In the genomic region with DNA sequence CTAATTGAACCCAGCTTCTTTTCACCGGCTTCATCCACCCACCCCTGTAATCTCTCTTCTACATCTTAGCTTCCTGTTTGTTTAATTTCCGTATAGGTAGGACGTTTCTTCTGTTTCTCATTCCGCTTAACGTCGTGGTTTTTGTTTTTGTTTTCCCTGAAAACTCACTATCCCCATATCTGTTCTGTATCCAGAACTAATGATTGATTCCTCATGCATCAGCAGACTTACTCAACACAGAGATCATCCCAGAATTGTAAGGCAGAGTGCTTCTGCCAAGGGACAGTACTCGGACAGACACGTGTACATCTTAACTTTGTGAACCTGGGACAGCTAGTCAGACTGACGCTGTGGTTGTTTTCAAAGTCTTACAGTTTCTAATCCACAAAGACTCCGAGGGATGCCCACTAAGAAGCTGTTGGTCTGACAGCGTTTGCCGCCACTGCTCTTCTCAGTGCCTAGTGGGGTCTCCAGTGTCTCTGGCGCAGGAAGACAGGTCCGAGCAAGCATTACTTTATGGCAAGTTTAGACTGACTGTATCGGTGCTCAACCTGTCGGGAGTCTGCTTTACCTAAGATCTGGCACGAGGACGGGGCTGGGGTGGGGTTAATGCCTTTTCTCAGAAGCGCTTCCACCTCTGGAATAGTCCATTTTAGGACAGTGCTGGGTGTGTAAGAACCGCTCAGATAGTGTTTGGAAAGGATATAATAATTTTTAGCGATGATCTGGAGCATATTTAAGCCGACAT, we compare ENCODE assay signal across 8 mouse cellular contexts. TPM values are rescaled to one million over a fixed set of nuclear protein-coding genes. Genes with fewer than 3 reads are reported as not detected.
DNase-seq lines count a peak whose midpoint lies in the region; ATAC-seq and TF ChIP-seq lines count a peak whose summit lies in the region.

No protein-coding gene starts in this region.

- H3K9me3 ChIP-seq in embryonic facial prominence, embryonic 14.5 days (ENCODE audit: control insufficient read depth, low read length) = no peaks in the 10 kb centered on the region
- H3K9me3 ChIP-seq in midbrain, embryonic 10.5 days (replicated peaks) = no peaks in the 10 kb centered on the region

- no peak overlapping the region for H3K27ac ChIP-seq in testis, adult 2 months (ENCODE audit: control insufficient read depth, insufficient read depth, low read depth, low read length)
- no peak overlapping the region; the same call in 1 of the 2 replicates for H3K27ac ChIP-seq in embryonic facial prominence, embryonic 14.5 days (replicated peaks; ENCODE audit: low read depth, low read length)
- no peak overlapping the region for H3K27ac ChIP-seq in midbrain, embryonic 10.5 days (replicated peaks)

- peak overlapping the region; percentile 80 for H3K4me2 ChIP-seq in embryonic facial prominence, embryonic 14.5 days (ENCODE audit: low read depth, low read length)

- DNase-seq in testis, postnatal 10 days (ENCODE audit: low spot score) = no peak
- DNase-seq in embryonic facial prominence, embryonic 14.5 days (ENCODE audit: low spot score) = peak; percentile 58
- peak; percentile 61 for DNase-seq in induced T-regulatory cell, adult 2 months (ENCODE audit: low read depth)
- DNase-seq in midbrain, embryonic 10.5 days (ENCODE audit: low spot score) = peak; percentile 34
- no peak for DNase-seq in right cerebral cortex, postnatal 36 days (ENCODE audit: low spot score in 2 of 2)
- DNase-seq in cerebellum, adult 9-11 months = no peak
- DNase-seq in urinary bladder, adult 2 months (ENCODE audit: low spot score) = no peak

- no peak for TF ChIP-seq CTCF in testis, adult 2 months (IDR thresholded peaks at IDR 0.05; ENCODE audit: control insufficient read depth, insufficient read depth, insufficient replicate concordance, low read depth, low read length)

- WGBS in embryonic facial prominence, embryonic 14.5 days = 4% methylated on average over 22 of the region's 22 CpGs
- WGBS in midbrain, embryonic 10.5 days = 9% methylated on average over 22 of the region's 22 CpGs

- no peak for TF ChIP-seq POLR2A in testis, adult 2 months (IDR thresholded peaks at IDR 0.05; ENCODE audit: control insufficient read depth, low read depth, low read length)

- peak overlapping the region; percentile 61 for H3K9ac ChIP-seq in embryonic facial prominence, embryonic 14.5 days (ENCODE audit: low read depth, low read length)

- no peaks in the 10 kb centered on the region for H3K36me3 ChIP-seq in testis, adult 2 months (ENCODE audit: control insufficient read depth, insufficient read depth, low read length)
- no peaks in the 10 kb centered on the region for H3K36me3 ChIP-seq in embryonic facial prominence, embryonic 14.5 days (ENCODE audit: control insufficient read depth, insufficient read depth, low read length)
- no peaks in the 10 kb centered on the region for H3K36me3 ChIP-seq in midbrain, embryonic 10.5 days

- ATAC-seq in embryonic facial prominence, embryonic 14.5 days (ENCODE audit: low read depth) = no peak; the same call in 1 of the 2 replicates

- peaks cover 8% of the 10 kb centered on the region for H3K4me1 ChIP-seq in testis, adult 2 months (ENCODE audit: control insufficient read depth, insufficient read depth, low read length)
- H3K4me1 ChIP-seq in embryonic facial prominence, embryonic 14.5 days (ENCODE audit: control insufficient read depth, insufficient read depth, low read length) = peaks cover 3% of the 10 kb centered on the region; the same call in 1 of the 2 replicates
- peaks cover 21% of the 10 kb centered on the region for H3K4me1 ChIP-seq in midbrain, embryonic 10.5 days

- H3K27me3 ChIP-seq in testis, adult 2 months (ENCODE audit: control insufficient read depth, insufficient read depth, low read length) = no peaks in the 10 kb centered on the region; the same call in 1 of the 2 replicates
- peaks cover 10% of the 10 kb centered on the region; the same call in 1 of the 2 replicates for H3K27me3 ChIP-seq in embryonic facial prominence, embryonic 14.5 days (replicated peaks; ENCODE audit: control insufficient read depth, insufficient read depth, low read length)
- peaks cover 52% of the 10 kb centered on the region for H3K27me3 ChIP-seq in midbrain, embryonic 10.5 days (ENCODE audit: low read depth, poor library complexity, severe bottlenecking)

- peak overlapping the region; percentile 47 for H3K4me3 ChIP-seq in testis, adult 2 months (ENCODE audit: control insufficient read depth, low read depth, low read length)
- peak overlapping the region; percentile 43 for H3K4me3 ChIP-seq in embryonic facial prominence, embryonic 14.5 days (ENCODE audit: low read depth, low read length)
- peak overlapping the region; percentile 55 for H3K4me3 ChIP-seq in midbrain, embryonic 10.5 days

RNA-seq across cellular contexts. Expression of gene Il1rl2, which starts 0.7 kb away (rescaled TPM):
- 0.22 and 0.29 TPM in 2 replicates for polyA plus RNA-seq in testis, adult 2 months (2012; rRNA removed)
- 6.1 and 6.3 TPM in 2 replicates for polyA plus RNA-seq in embryonic facial prominence, embryonic 14.5 days (2014; fragmentation: Nextera tagmentation; extraction: Ambion mirVana)
- 0.64 and 1.2 TPM in 2 replicates for polyA plus RNA-seq in midbrain, embryonic 10.5 days (2016; fragmentation: Nextera tagmentation; extraction: Ambion mirVana)
- polyA plus RNA-seq in urinary bladder, adult 2 months (2012; rRNA removed) = 7.2 and 8.8 TPM in 2 replicates

Comparison
In these comparisons a context has a peak if more than half of its experiments do, and no peak if none do; other contexts are left out.
1. DNase-seq: peak in embryonic facial prominence, embryonic 14.5 days (single experiment), induced T-regulatory cell, adult 2 months (single experiment) and midbrain, embryonic 10.5 days (single experiment); none in testis, postnatal 10 days (single experiment), right cerebral cortex, postnatal 36 days (0 of 2), cerebellum, adult 9-11 months (single experiment) and urinary bladder, adult 2 months (single experiment).
2. Peak in every context shown above with its lines, with median percentiles within 50 percentile points of each other: H3K4me3 ChIP-seq.